Mouse (Mus musculus): ENCODE measurements around the gene Lypd8.

GRCm38 (mm10) chr11:58437866-58438265 lies 59.0 kb downstream of the Lypd8 start:
- TF ChIP-seq CTCF (IDR thresholded peaks at IDR 0.05; ENCODE audit: low read depth, low read length) (no peak), POLR2A (IDR thresholded peaks at IDR 0.05; ENCODE audit: extremely low read depth, insufficient read depth, low read length) (no peak)
